Mouse (Mus musculus): ENCODE data around the gene Gm36028.

- TF ChIP-seq POLR2A (IDR thresholded peaks at IDR 0.05; ENCODE audit: extremely low read depth, insufficient read depth, low read length) (no peak), CTCF (IDR thresholded peaks at IDR 0.05; ENCODE audit: low read depth, low read length) (no peak)
These were observed 7.7 kb downstream of the Gm36028 start for GRCm38 (mm10) chr16:37853279-37853678.

Data from liver, adult 2 months (tissue).